Mouse (Mus musculus) CH12.LX (cell line): ENCODE data around the gene Gm10644. TPM values are rescaled to one million over a fixed set of nuclear protein-coding genes. Genes with fewer than 3 reads are reported as not detected.

Source experiments
- DNase-seq: peaks from one replicate; pipeline ENCODE4 v3.0.0-alpha.2; 2013; ENCODE audit errors: extremely low read depth
- H3K27ac ChIP-seq: 2 replicates; pipeline ENCODE4 v1.5.1; 2012; ENCODE audit warnings: low read depth, mild to moderate bottlenecking, control low read depth, moderate library complexity; ENCODE audit not compliant: insufficient read depth
- H3K27me3 ChIP-seq: replicated peaks from 2 replicates; pipeline ENCODE3; 2012; ENCODE audit warnings: inconsistent platforms
- H3K36me3 ChIP-seq, 2 experiments: replicated peaks in 1 of 2; 2 replicates each; pipeline versions ENCODE3 to v1.6.1; 2012; ENCODE audit warnings: inconsistent platforms in 1 of 2, low read length in 1 of 2, mild to moderate bottlenecking in 1 of 2, mixed read lengths in 1 of 2, moderate library complexity in 1 of 2; ENCODE audit not compliant: control insufficient read depth in 1 of 2, insufficient read depth in 1 of 2
- H3K4me1 ChIP-seq, 2 experiments: 2 replicates each; pipeline ENCODE4 v1.6.1; 2012; ENCODE audit warnings: inconsistent platforms in 1 of 2, moderate library complexity in 1 of 2; ENCODE audit not compliant: insufficient read depth in 2 of 2, control insufficient read depth in 1 of 2
- H3K4me2 ChIP-seq: 2 replicates; pipeline ENCODE4 v1.6.1; 2012; ENCODE audit warnings: low read depth, mild to moderate bottlenecking, control low read depth; ENCODE audit not compliant: poor library complexity, insufficient read depth, severe bottlenecking
- H3K4me3 ChIP-seq, 3 experiments: fragments of 150-350 bp in 1 of 3; sonication (generic) in 1 of 3; replicated peaks in 1 of 3; 2 replicates each; pipeline versions ENCODE3 to v1.5.1; 2011 to 2012; ENCODE audit warnings: low read depth in 2 of 3, low read length in 2 of 3, mild to moderate bottlenecking in 2 of 3, moderate library complexity in 2 of 3, control low read depth in 1 of 3, improper control_type of control experiment in 1 of 3, inconsistent platforms in 1 of 3, mixed read lengths in 1 of 3; ENCODE audit not compliant: poor library complexity in 1 of 3
- H3K79me2 ChIP-seq: replicated peaks from 2 replicates; pipeline ENCODE4 v1.6.1; 2012; ENCODE audit warnings: mild to moderate bottlenecking, moderate library complexity; ENCODE audit not compliant: control insufficient read depth, poor library complexity, insufficient read depth, severe bottlenecking; ENCODE audit errors: extremely low read depth
- H3K9ac ChIP-seq: 2 replicates; pipeline ENCODE4 v1.6.1; 2012; ENCODE audit warnings: low read depth, mild to moderate bottlenecking, control low read depth, moderate library complexity; ENCODE audit not compliant: insufficient read depth
- H3K9me3 ChIP-seq: replicated peaks from 2 replicates; pipeline ENCODE3; 2012; ENCODE audit warnings: low read length, inconsistent platforms, mixed read lengths
- BHLHE40 ChIP-seq: IDR thresholded peaks from 2 replicates; pipeline ENCODE4 v1.6.1; 2011; ENCODE audit warnings: mild to moderate bottlenecking, low read depth, low read length, improper control_type of control experiment
- CHD1 ChIP-seq: IDR thresholded peaks from 2 replicates; pipeline ENCODE4 v1.6.1; 2012; ENCODE audit warnings: low read depth, low read length, improper control_type of control experiment, inconsistent platforms
- CHD2 ChIP-seq: IDR thresholded peaks from 2 replicates; pipeline ENCODE4 v1.6.1; 2011; ENCODE audit warnings: low read length, improper control_type of control experiment
- CTCF ChIP-seq, 2 experiments: IDR thresholded peaks in 1 of 2; conservative IDR thresholded peaks in 1 of 2; 2 replicates each; pipeline ENCODE4 v1.5.1; 2011 to 2012; ENCODE audit warnings: low read depth in 2 of 2, low read length in 2 of 2, improper control_type of control experiment in 1 of 2, inconsistent platforms in 1 of 2, mild to moderate bottlenecking in 1 of 2, moderate library complexity in 1 of 2
- E2F4 ChIP-seq: IDR thresholded peaks from 2 replicates; pipeline ENCODE4 v1.6.1; 2011; ENCODE audit warnings: low read depth, low read length, improper control_type of control experiment; ENCODE audit not compliant: insufficient replicate concordance
- GABPA ChIP-seq: IDR thresholded peaks from 2 replicates; pipeline ENCODE4 v1.6.1; 2012; ENCODE audit warnings: low read depth, low read length, improper control_type of control experiment, inconsistent platforms; ENCODE audit not compliant: insufficient replicate concordance
- HCFC1 ChIP-seq: IDR thresholded peaks from 2 replicates; pipeline ENCODE4 v1.6.1; 2012; ENCODE audit warnings: low read depth, mild to moderate bottlenecking, inconsistent platforms, low read length, improper control_type of control experiment
- MAFK ChIP-seq: IDR thresholded peaks from 2 replicates; pipeline ENCODE4 v1.6.1; 2011; ENCODE audit warnings: low read length, improper control_type of control experiment; ENCODE audit not compliant: insufficient replicate concordance
- MAX ChIP-seq: IDR thresholded peaks from 2 replicates; pipeline ENCODE4 v1.6.1; 2011; ENCODE audit warnings: low read length, improper control_type of control experiment
- MAZ ChIP-seq: IDR thresholded peaks from 2 replicates; pipeline ENCODE4 v1.6.1; 2012; ENCODE audit warnings: low read depth, mild to moderate bottlenecking, inconsistent platforms, low read length, improper control_type of control experiment, moderate library complexity
- MEF2A ChIP-seq: IDR thresholded peaks from 2 replicates; pipeline ENCODE4 v1.6.1; 2014; ENCODE audit warnings: low read depth, mild to moderate bottlenecking, inconsistent platforms, low read length, improper control_type of control experiment, borderline replicate concordance
- MXI1 ChIP-seq: IDR thresholded peaks from 2 replicates; pipeline ENCODE4 v1.6.1; 2011; ENCODE audit warnings: mild to moderate bottlenecking, low read depth, low read length, improper control_type of control experiment
- MYC ChIP-seq: IDR thresholded peaks from 2 replicates; pipeline ENCODE4 v1.6.1; 2011; ENCODE audit warnings: low read depth, mild to moderate bottlenecking, improper control_type of control experiment, low read length
- NELFE ChIP-seq: IDR thresholded peaks from 2 replicates; pipeline ENCODE4 v1.6.1; 2011; ENCODE audit warnings: low read depth, low read length, improper control_type of control experiment
- NRF1 ChIP-seq: IDR thresholded peaks from 2 replicates; pipeline ENCODE4 v1.6.1; 2014; ENCODE audit warnings: low read depth, mild to moderate bottlenecking, inconsistent platforms, low read length, improper control_type of control experiment, moderate library complexity
- PAX5 ChIP-seq: IDR thresholded peaks from 2 replicates; pipeline ENCODE4 v1.6.1; 2012; ENCODE audit warnings: low read length, inconsistent platforms, mixed read lengths
- POLR2A ChIP-seq: IDR thresholded peaks from 2 replicates; pipeline ENCODE4 v1.6.1; 2011; ENCODE audit warnings: low read depth, mild to moderate bottlenecking, improper control_type of control experiment, low read length
- POLR2AphosphoS2 ChIP-seq: IDR thresholded peaks from 2 replicates; pipeline ENCODE4 v1.6.1; 2011; ENCODE audit warnings: low read depth, low read length, improper control_type of control experiment
- RAD21 ChIP-seq: IDR thresholded peaks from 2 replicates; pipeline ENCODE4 v1.6.1; 2011; ENCODE audit warnings: low read depth, mild to moderate bottlenecking, low read length, improper control_type of control experiment, moderate library complexity
- SIN3A ChIP-seq: IDR thresholded peaks from 2 replicates; pipeline ENCODE4 v1.6.1; 2012; ENCODE audit warnings: low read length, improper control_type of control experiment, inconsistent platforms
- SMC3 ChIP-seq: IDR thresholded peaks from 2 replicates; pipeline ENCODE4 v1.6.1; 2011; ENCODE audit warnings: low read depth, low read length, improper control_type of control experiment
- TBP ChIP-seq: conservative IDR thresholded peaks from 2 replicates; pipeline ENCODE4 v1.6.1; 2011; ENCODE audit warnings: low read depth, low read length, improper control_type of control experiment
- TCF12 ChIP-seq: IDR thresholded peaks from 2 replicates; pipeline ENCODE4 v1.6.1; 2014; ENCODE audit warnings: low read depth, mild to moderate bottlenecking, inconsistent platforms, low read length, improper control_type of control experiment
- UBTF ChIP-seq: IDR thresholded peaks from 2 replicates; pipeline ENCODE4 v1.6.1; 2012; ENCODE audit warnings: low read depth, mild to moderate bottlenecking, inconsistent platforms, low read length, improper control_type of control experiment, moderate library complexity
- USF1 ChIP-seq: IDR thresholded peaks from 2 replicates; pipeline ENCODE4 v1.6.1; 2014; ENCODE audit warnings: low read depth, mild to moderate bottlenecking, inconsistent platforms, low read length, improper control_type of control experiment
- dilution Hi-C: fragments of 300-500 bp; cut with MboI; formaldehyde crosslinking; loops from 2 replicates; pipeline ENCODE4 v1.14.3; 2020; ENCODE audit warnings: low sequenced_read_pairs; ENCODE audit not compliant: extremely low pct_unique_long_range_greater_than_20kb, extremely low pct_ligation_motif_present
- in situ Hi-C: fragments of 300-500 bp; cut with MboI; formaldehyde crosslinking; loops from 3 replicates; pipeline ENCODE4 v1.14.3; 2019; ENCODE audit warnings: low sequenced_read_pairs, low pct_ligation_motif_present, low pct_unique_long_range_greater_than_20kb, mixed read lengths
- polyA plus RNA-seq: library from polyadenylated mRNA; unstranded; fragments of >175 nt; gene quantifications from 2 replicates; pipeline ENCODE4 v1.2.1, GENCODE M21; 2012; ENCODE audit warnings: low read depth; ENCODE audit not compliant: insufficient read length
- total RNA-seq, 2 experiments: library from RNA; depleted of rRNA; stranded (reverse); fragments of 300-350 nt in 1 of 2; fragments of >200 nt in 1 of 2; gene quantifications; 2 replicates each; pipeline ENCODE4 v1.2.3; 2012 to 2014

The Gm10644 gene
- total and polyA plus RNA-seq, 3 experiments, result 0.44 to 1.7 (median 0.58) TPM

- Histone ChIP-seq H3K27ac (peak overlapping the region; percentile 12; the same call in 1 of the 2 replicates), H3K9me3 (no peaks in the 10 kb centered on the region), H3K9ac (peak overlapping the region; percentile 81), H3K4me3 (peak overlapping the region; percentile 58 to 80 (median 71)), H3K4me1 (peaks cover 14 to 31% of the 10 kb centered on the region in 2 experiments), H3K4me2 (peak overlapping the region; percentile 62), H3K36me3 (peaks cover 14 to 44% of the 10 kb centered on the region in 2 experiments), H3K79me2 (peaks cover 3% of the 10 kb centered on the region; the same call in 1 of the 2 replicates), H3K27me3 (no peaks in the 10 kb centered on the region)
- dilution Hi-C loops (no loop called here), in situ Hi-C loops (no loop called here)
- peak; percentile 85 for TF ChIP-seq UBTF
- peak in 1 of 2 experiments; percentile 69; a peak in 3 of 4 replicates for TF ChIP-seq CTCF (conservative IDR thresholded peaks at IDR 0.05 in 1 of 2, IDR thresholded peaks at IDR 0.05 in 1 of 2; ENCODE audit: low read depth in 2 of 2, low read length in 2 of 2)
- TF ChIP-seq NELFE, result 0 out of 2 replicates have a peak, but pooled peaks have one; percentile 18
- TF ChIP-seq MEF2A, result 0 out of 2 replicates have a peak, but pooled peaks have one; percentile 18
- peak; percentile 82 for TF ChIP-seq NRF1
- TF ChIP-seq MAZ, result no peak
- no peak for TF ChIP-seq E2F4
- no peak for TF ChIP-seq PAX5
- no peak for TF ChIP-seq GABPA
- peak; percentile 55; the same call in 1 of the 2 replicates for TF ChIP-seq SIN3A
- 0 out of 2 replicates have a peak, but pooled peaks have one; percentile 30 for TF ChIP-seq HCFC1
- TF ChIP-seq MAX, result no peak
- peak; percentile 20 for TF ChIP-seq RAD21
- TF ChIP-seq CHD1, result no peak
- no peak for TF ChIP-seq POLR2AphosphoS2
- no peak for TF ChIP-seq USF1
- TF ChIP-seq CHD2, result no peak
- TF ChIP-seq MXI1, result peak; percentile 59; the same call in 1 of the 2 replicates
- no peak for TF ChIP-seq POLR2A
- no peak for TF ChIP-seq TBP
- TF ChIP-seq SMC3, result peak; percentile 46
- TF ChIP-seq TCF12, result peak; percentile 27; the same call in 1 of the 2 replicates
- TF ChIP-seq MYC, result 0 out of 2 replicates have a peak, but pooled peaks have one; percentile 38
- no peak for TF ChIP-seq MAFK
- peak; percentile 39; the same call in 1 of the 2 replicates for TF ChIP-seq BHLHE40
- peak; percentile 76 for DNase-seq
Measured at GRCm38 (mm10) chr8:83998231-83999056, 43.4 kb upstream of the Gm10644 start.
